Mouse (Mus musculus): ENCODE data around the gene Sap30l. TPM values are rescaled to one million over a fixed set of nuclear protein-coding genes. Genes with fewer than 3 reads are reported as not detected.
"Not testable (repeated sequence)": the region's sequence is repeated elsewhere in the genome, so short reads cannot be mapped to it uniquely, and the experiment has no call there.

The Sap30l gene
- polyA plus RNA-seq, 2 experiments from 2014 or later = 5.4 to 7.7 TPM

DNA sequence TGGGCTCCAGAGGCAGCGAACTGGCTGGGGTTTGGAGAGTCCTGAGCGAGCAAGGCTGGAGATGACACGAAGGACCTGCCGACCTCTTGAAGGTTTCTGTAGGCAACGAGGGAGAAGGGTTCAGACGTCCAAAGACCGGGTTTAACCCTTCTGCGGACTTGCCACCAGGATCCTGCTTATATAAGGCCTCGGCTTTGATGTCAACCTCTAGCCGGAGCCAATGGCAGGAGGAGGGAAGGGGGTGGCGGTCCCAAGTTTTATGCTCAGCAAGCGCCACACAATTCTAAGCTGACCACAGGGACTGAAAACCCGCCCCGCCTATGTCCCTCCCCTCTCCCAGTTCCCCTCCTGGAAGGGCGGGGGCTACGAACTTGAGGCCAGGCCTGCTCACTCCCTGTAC lies 30.4 kb downstream of the Sap30l start:
- no peak for ATAC-seq

DNA sequence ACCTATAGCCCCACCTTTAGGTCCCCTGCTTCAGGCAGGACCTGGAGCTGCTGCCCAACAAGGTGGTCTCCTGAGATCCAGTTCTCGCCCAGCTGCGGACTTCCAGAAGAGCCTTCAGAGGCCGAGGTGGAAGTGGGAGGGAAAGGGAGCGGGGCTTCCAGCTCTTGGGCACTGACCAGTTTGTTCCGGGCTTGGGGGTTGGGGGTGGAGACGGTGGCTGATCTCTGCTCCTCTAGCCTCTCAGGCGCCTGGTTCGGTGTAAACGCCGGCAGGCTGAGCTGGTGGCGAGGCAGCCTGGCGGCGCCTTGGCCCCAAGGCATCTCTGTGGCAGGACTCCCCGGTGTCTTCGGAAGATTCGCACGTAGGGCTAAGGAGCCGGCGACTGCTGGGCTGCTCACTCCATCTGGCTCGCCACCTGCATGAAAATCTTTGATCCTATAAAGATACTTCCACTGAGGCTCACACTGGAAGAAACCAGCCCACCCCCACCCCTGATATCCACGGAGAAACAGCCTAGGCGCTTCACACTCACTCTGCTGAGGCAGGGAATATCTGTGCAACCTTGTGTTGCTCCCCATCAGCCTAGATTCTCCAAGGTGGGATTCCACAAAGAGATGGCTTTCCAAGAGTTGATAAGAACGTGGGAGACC lies 31.2 kb downstream of the Sap30l start, which contains the start of gene Hand1:
Gene Hand1, minus strand, starts transcription at position 267 of the 650 bp plus-strand sequence.
- ATAC-seq = no peak

DNA sequence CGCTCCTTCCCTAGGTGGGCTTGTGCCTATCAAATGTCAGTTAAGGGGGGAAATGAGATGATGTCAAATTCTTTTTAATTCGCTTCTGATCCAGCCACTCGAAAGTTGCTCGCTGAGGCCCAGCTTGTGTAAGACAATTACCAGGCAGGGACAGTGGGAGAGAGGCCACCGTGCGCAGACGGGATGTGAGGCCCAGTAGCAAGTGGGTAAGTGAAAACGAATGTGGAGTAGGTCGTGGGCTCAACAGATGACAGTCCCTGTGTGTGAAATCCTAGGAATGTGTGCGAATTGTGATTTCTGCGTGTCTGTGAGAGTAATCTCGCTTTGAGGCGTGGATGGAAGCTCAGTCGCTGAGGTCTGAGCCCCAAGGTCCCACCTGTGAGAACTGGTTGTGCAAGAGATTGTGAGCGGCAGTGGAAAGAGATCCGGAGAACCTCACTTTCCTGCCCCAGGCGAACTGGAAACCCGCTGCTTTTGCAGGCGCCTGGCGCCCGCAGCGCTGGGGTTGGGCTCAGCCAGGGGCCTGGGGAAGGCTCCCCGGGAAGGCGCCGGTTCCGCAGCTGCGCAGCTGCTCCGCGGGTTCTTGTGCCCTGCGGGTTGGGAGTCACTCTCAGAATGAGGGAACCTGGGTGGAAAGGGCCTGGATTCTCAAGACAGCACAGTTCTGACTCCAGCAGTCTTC lies 32.0 kb downstream of the Sap30l start:
- no peak for ATAC-seq

DNA sequence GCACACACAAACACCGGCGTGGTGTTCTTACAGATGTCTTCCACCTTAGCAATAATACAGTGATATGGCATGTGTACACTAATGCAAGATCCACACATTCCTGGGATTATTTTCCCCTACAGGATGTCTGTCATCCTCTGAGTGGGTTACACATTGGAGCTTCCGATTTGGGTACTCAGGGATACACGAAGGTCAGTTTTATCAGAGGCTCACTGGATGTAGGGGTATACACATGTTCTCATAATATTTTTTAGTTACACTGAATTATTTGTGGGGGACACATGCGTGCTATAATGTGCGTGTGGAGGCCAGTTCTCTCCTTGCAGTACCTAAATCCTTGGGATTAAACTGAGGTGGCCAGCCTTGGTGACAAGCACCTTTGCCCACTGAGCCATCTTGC lies 32.6 kb downstream of the Sap30l start:
- no peak for ATAC-seq

DNA sequence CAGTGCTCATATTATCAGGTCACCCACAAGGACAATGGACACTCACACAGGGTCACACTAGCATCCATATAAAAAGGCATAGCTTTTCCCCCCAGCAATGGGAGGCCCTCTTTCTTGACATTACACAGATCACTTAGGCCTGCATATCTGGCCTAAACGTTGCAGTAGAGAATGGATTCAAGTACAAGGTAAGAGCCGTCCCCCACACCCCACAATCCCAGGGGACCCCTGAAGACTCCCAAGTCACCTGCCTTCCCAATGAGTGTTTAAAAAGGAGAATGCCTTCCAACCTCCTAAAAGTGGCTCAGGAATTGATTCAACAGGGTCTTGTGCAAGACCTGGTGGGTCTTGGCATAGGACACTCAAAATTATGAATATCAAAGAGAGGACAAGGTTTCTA lies 33.9 kb downstream of the Sap30l start:
- ATAC-seq = no peak

DNA sequence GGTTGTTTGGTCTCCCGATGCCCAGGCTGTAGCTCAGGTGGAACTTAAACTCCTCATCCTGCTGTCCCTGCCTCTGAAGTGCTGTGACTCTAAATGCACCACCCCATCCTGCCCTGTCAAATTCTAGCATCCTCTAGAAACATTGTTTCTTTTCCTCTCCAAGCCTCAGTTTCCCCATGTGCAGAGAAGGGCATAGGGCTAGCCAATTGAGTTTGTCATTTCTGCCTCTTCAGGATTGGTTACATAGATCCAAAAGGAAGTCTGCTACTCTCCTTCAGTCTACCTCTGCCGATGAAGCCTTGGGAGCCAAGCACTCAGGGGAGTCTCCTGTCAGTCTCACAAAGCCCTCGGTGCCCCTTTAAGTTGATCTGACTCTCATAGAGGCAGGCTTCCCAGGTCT lies 34.5 kb downstream of the Sap30l start:
- ATAC-seq = no peak

DNA sequence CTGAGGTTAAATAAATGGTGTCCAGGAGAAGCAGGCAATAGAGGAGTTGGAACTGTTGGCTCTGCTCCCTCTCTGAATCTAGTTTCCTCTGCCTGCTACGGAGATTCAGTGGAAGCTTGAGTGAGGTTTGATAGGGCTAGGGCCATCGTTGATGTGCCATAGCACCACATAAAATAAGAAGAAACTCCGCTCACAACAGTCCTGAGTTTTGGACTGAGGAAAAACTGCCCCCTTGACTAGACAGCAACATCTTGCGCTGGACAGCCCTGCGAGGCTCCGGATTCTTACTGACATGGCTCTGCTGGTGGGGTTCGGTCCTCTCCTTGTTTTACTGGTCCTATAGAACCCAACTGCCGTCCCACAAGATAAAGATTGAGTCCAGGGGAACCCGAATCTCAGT lies 35.0 kb downstream of the Sap30l start:
- no peak for ATAC-seq

DNA sequence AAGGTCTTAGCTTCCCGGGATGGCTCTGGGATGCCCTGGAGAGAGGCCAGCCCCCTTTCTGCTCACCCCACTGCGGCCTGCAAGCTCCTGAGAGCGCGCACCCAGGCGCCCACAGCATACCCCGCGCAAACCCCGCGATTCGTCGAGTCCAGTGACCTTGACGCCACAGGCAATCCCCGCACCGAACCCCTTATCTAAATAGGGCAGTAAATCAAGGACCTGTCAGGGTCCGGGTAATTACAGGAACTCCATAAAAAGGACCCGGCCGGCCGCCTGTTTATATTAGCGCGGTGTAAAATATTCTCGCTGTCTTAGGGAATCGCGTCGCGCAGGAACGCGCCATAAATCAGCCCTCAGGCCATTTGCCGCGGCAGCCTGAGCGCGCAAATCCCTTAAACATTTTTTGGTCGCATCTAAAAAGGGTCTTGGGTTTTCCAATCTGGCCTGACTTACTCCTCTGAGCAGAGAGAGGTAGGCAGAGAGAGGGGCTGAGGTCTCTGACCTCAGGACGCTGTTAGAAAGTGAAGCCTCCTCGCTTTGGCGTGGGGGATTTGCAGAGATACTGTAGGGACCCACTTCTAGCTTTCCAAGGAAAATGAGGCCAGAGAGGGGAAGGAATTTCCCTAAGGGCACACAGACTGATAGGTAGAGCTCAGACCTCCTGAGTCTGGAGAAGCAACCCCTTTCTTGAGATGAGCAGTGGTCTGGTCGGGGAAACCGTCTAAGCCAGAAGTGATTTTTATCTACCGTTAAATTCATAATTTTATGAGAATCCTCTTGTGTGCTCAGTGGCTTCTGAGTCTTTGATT lies 35.6 kb downstream of the Sap30l start:
- ATAC-seq = no peak

DNA sequence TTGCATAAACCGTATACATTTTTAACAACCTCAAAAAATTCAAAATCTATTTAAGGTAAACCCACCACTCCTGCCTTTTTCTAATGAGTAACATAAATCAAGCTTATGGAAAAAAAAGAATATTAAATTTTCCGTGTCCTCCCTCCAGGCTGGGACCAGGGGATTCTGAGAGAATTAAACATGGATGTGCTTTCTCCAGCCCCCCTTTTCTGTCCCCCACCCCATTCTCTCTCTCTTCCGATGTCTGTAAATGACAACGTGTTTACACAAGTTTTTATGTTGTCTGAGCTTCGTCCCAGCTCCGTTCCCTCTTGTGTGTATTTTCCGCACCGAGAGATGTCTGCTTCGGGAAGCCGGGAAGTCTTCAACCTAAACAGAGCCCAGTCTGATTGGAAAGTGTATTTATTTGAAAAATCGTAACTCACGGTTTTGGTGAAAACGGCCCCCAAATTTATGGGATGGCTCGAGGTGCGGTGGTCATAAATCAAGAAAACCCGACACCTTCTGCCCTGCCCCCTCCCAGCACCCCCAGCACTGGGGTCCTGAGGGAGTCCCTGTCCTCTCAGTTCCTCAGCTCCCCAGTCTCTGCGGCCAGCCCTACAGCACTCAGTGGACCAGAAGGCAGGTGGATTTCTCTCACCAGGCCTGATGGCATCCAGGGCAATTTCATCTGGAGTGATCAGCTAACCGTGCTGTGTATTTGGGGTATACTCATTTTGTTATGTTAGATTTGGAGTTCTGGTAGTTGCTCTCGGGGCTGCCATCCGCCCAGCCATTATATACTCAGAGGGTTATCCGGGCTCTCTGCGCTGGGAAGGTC lies 36.6 kb downstream of the Sap30l start:
- ATAC-seq = no peak

DNA sequence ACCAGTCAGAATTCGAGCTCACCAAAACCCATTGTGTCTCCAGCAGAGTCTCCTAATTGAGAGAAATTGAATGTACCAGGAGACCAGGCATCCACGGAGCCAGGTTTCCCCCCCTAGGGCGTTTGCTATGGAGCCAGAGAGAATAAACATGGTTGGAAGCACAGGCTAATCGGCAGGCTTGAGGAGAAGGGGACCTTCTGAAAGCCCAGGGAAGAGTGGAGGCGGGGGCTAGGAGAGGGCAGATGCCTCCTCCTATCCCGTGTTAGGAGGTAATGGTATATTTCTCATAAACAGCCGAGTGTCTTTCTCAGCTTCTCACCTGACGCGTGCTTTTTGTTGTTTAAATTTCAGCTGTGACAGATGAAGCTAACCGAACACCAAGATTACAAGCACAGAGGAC lies 39.5 kb downstream of the Sap30l start:
- no peak for ATAC-seq

DNA sequence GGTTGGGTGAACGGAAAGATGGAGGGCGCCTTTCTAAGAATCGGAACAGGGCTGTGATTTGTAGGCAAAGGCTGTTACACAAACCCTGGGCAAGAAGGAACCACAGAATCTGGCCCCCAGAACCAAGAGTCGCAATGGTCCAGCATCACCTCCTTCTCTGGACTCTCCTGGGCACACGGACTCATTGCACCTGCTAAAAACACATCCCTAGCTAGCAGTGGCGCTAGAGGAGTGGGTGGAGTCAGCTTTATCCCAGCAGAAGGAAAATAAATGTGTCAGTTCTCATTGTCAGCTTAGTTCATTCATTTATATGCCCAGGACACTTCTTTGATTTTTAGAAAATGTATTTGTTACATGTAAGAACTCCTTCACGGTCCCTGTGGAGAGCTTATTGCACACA lies 40.0 kb downstream of the Sap30l start:
- ATAC-seq = no peak

DNA sequence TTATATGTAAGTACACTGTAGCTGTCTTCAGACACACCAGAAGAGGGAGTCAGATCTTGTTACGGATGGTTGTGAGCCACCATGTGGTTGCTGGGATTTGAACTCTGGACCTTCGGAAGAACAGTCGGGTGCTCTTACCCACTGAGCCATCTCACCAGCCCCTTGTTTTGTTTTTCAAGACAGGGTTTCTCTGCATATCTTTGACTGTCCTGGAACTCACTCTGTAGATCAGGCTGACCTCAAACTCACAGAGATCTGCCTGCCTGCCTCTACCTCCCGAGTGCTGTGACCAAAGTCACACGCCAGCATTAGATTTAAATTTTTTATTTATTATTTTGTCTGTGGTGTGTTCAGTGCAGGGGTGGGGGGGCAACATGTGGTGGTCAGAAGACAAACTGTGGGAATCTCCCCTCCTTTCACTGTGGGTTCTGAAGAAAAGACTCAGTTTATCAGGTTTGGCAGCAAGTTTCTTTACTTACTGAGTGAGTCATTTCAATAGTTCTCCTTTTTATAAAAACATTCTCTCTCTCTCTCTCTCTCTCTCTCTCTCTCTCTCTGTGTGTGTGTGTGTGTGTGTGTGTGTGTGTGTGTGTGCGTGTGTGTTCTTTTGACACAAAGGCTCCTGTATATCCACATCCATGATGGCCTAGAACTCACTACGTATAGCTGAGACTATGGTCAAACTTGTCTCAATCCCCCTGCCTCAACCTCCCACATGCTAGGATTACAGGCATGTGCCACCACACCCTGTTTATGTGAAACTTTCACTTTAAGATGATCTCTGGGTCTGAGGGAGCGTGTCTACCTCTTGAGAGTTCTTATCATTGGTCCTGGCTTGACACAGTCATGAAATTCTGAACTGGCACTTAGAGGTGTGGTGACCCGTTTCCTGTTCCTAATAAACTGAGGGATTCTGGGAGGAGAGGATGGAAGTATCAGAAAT lies 45.3 kb downstream of the Sap30l start:
- not testable (repeated sequence) for ATAC-seq

DNA sequence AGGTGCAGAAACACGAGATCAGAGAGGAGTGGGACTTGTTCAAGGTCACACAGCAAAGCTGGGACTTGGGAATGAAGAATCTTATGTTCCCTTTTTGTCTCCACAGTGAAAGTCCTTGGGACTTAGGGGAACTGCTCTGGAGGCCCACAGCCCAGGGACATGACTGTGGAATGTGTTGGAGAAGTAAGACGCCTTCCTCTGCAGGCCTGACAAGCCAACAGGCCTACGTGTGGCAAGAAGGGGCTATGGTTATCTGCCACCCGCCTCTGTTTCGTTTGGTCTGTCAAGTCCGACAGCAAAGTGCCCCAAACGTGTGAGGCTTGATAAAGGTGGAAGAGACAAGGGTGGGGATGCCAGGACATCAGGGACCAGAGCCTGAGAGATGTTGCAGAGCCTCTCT lies 46.0 kb downstream of the Sap30l start:
- ATAC-seq = no peak

DNA sequence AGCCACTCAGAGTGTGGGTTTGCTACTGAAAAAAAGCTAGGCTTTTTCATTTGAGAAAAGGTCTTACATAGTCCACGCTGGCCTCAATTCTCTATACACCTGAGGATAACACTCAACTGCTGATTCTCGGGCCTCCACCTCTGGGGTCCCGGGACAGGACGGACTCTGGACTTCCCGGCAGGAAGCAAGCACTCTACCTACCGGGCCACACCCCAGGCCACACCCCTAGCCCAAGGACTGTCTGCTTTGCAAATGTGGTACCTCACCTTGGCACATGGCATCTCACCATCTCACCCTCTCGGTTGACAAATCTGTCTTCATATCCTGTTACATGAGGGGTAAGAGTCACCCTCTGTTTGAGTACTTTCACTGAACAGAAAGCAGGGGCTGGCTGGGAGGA lies 48.9 kb downstream of the Sap30l start:
- ATAC-seq = no peak

DNA sequence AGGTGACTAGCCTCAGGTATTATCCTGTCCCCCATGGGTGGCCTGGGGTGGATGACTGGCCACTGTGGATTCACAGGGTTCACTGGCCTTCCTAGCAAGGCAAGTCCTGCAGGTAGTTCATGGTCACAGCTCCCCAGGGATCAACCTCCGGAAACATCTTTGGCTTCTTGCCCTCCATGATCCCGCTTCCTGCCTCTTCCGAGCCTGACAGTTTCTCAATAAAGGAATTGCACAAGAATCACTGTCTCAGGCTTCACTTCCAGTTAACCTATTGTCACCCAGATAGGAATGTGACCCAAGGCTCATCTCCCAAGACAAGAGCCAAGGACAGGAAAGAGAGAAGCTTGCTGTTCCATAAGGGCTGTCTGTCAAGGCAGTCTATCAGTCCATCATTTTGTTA lies 49.5 kb downstream of the Sap30l start:
- ATAC-seq = no peak

DNA sequence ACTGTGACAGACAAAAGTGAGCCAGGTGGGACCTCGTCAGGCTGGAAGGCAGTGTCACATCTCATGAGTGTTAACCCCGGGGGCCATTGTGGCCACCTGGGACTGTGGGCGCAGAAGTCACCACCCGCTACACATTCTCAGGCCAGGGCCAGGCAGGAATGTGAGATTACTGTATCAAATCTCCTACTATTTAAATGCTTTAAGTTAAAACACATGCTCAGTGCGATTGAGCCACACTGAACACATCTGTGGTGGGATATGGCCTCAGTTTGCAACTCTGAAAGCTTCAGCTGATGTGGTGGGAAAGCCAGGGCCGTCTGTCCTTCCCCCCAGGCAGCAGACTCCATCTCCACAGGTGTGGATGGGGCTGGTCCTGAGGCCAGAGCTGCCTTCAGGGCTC lies 52.1 kb downstream of the Sap30l start:
- ATAC-seq = no peak

DNA sequence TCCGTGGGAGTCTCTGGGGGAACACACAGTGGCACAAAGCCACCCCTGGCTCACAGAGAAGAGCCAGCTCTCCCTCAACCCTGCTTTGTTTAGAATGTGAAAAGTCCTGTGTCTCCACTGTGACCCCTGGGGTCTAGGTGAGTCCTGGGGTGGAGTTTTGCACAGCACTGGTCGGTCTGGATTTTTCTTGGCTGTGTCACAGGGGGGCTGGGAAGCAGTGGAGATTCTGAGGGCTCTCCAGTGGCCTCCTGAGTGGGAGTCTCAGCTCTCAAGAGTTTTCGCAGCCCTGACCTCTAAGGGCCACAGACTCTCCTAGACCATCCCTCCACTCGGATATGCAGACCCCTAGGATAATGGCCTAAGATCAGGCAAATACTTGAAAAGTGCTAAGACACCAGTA lies 56.3 kb downstream of the Sap30l start:
- no peak for ATAC-seq

Measured in activated CD4-positive, CD25-positive, alpha-beta regulatory T cell, adult 4 months (primary cell).